Mouse (Mus musculus) monocyte, adult 5-6 weeks (primary cell): Measurements from ENCODE around the gene Rhbdl1. TPM values are rescaled to one million over a fixed set of nuclear protein-coding genes. Genes with fewer than 3 reads are reported as not detected.

Experiments used
- ATAC-seq: fragments of 153-309, 156-312 bp; replicated peaks from 2 replicates; pipeline ENCODE4 v1.8.0; 2017; ENCODE audit warnings: mild to moderate bottlenecking; ENCODE audit not compliant: low TSS enrichment, insufficient number of reproducible peaks, severe bottlenecking, poor library complexity, low FRiP score
- total RNA-seq: library from RNA; stranded (forward); fragments of 200-1000, 200-491, 200-594 nt; gene quantifications from 3 replicates; pipeline ENCODE4 v1.2.3, GENCODE M21; 2017

The Rhbdl1 gene
- total RNA-seq, 1 experiment from 2014 or later = not detected

DNA sequence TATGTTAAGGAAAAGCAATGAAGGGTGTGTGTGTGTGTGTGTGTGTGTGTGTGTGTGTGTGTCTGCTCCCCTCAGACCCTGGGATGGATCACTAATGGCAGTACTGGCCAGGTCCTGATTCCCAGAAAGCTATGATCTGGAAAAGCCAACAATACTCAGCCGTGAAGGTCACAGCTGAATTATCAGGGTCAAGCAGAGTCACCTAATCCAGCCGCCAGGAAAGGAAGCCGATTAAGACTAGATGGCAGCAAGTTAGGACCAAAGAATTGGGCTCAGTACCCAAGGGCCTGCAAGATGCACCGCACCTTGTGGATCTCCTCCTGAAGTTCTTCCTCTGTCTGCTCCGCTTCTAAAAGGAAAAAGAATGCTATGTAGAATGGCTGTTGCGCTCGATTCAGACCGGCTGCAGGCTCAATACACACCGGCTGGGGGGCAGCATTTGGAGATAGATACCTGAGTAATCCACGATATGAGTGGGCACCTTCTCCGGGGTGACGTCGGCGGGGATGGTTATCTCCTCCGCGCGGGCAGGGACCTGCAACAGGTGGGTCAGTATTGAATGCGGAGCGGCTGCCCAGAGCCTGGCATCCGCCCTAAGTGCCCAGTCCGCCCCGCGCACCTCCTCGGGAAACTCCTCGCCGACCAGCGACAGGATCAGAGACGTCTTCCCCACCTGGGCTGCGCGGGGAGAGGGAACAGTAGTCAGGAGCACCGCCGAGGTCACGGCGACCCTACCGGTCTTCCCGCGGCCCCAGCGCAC, 6.7 kb upstream of the Rhbdl1 start:
- no peak for ATAC-seq

DNA sequence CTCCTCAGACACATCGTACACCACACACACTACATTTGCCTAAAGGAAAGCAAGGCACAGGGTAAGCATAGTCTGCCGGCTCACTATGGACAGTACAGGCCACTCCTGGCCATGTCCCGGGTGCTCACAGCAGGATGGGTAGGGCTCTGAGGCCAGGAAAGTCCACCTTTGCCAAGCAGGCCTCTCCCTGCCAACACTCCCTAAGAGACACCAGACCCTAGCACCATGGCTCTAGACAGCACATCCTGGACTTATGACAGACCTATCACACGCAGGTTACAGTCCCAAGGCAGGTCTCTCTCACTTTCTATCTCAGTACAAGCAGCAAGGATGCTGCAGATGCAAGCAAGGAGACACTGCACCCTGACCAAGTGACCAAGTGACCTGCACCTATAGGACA, 6.0 kb upstream of the Rhbdl1 start:
- ATAC-seq = no peak

DNA sequence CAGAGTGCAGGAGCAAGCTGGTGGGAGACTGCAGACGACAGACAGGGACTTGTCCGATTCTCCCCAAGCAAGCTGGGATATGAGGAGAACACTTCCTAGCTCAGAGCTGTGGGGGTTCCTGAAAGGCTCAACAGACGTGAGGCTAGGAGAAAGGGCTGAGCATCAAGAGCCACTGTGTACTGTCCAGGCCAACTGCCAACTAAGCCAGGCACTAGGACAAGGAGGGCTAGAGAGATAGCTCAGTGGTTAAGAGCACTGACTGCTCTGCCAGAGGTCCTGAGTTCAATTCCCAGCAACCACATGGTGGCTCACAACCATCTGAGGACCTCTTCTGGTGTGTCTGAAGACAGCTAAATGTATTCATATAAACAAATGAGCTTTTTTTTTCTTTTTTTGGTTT, 5.4 kb upstream of the Rhbdl1 start:
- ATAC-seq = no peak

DNA sequence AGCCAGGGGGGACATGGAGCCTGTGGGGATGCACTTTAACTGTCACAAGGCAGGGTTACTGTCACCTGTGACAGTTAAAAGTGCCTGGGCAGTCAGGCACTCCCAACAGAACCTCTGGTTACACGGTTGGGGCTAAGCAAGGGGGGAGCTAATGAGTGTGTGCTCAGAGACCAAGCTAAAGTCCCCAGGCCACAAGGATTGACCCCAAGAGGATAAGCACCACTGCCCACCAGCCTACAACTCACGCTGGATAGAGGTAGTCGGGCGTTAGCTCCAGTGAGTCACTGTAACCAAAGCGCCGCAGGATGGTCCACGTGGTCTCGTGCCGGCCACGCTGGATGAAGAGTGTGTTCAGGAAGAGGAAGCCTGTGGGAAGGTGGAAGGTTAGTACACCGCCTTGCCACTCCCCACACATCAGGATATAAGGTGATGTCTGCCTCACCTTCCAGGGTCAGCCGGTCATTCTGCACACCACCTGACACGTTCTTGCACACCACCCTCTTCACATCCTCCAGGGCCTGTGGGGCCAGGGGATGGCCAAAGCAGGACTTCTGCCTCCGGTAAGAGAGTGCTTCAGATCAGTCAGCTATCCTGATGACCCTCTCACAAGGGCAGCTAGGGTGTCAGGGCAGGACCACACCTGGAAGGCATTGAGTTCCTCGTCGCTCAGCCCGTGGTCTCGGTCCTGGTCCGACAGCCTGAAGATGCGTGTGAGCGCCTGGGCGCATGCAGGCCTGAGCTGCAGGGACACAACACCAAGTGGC, 4.2 kb upstream of the Rhbdl1 start, which contains the start of gene Gm20683:
Gene Gm20683 (minus strand): TSS at position 647 of the 764 bp plus-strand sequence.
- ATAC-seq = no peak

DNA sequence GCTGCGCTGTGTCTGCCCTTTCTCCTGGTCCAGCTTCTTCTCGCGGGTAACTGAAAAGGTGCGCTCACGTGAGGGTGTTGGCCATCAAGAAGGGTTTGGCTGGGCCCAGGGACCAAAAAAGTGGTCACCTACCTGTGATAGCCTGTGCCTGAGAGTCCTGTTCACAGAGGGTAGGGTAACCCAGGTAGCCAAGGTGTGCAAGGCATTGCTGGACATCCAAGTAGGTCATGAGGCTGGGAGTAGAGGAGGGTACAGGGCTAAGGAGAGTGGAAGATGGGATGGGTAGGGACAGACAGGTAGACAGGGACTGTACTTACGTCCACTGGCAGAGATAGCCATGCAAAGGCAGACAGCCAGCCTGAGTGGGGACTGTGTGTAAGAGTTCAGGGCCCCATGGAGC, 3.4 kb upstream of the Rhbdl1 start:
- ATAC-seq = no peak

DNA sequence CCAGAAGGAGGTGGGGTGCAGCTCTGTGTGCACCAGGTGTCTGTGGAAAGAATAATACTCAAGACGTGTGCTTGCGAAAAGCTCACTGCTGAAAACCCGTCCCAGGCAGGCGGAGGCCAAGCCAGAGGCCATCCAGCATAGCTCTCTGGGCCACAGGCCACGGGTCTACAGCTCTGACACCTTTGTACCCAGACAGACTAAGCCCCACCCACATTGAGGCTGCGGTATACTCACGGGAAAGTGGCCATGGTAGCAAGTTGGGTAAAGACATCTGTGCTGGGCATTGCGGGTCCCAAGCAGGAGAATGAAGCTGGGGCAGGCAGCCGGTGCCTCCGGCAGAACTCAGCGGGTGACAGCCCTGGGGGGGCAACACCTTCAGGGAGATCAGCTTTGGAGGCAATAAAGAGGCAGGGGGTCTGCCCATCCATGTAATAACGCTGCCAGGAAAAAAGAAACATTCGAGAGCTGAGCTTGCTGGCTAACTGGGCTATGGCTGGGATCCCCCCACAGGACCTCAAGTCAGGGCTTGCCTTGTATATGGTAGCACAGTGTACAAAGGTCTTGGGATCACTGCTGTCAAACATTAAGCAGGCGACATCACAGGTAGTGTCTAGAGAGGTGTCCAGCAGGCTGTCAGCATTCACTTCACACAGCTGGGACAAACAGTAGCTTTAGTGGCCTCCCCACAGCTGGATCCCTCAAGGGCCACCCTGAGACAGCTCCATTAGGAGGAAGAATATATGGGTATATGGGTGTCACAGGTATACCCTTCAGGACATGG, 2.5 kb upstream of the Rhbdl1 start:
- no peak for ATAC-seq

DNA sequence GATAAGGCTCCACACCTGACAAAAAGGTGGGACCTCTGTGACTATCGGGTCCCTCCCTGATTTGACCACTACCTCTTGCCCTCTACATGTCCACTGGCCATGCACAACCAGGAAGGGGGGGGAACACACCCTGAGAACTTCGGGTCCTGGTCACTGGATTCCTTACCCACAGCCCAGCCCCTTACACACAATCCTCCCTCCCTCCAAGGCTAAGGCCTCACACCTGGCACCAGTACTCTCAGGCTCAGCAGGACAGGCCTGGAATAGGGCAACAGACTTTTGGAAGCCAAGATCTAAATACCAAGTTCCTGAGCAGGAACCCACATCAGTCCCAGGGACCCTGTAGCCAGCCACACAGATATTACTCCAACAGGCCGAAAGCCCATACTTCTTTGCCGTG, 1.8 kb upstream of the Rhbdl1 start:
- ATAC-seq = no peak

DNA sequence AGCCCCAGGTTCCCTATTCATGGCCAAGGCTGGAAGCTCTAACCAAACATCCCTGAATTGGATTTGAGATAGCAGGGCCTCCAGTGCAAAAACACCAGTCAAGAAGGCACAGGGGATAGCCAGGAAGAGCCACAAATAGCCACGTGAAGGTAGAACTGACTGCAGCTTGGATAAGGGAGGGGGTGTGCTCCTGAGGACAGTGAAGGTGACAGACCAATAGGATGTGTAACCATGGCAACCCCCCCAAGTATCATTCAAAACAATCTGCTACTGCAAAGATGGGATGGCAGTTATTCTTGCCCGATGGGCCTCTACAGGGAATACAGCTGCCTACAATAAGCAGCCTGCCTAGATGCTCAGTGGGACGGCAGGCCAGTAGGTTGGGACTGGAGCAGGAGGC, 438 bp upstream of the Rhbdl1 start:
- no peak for ATAC-seq

DNA sequence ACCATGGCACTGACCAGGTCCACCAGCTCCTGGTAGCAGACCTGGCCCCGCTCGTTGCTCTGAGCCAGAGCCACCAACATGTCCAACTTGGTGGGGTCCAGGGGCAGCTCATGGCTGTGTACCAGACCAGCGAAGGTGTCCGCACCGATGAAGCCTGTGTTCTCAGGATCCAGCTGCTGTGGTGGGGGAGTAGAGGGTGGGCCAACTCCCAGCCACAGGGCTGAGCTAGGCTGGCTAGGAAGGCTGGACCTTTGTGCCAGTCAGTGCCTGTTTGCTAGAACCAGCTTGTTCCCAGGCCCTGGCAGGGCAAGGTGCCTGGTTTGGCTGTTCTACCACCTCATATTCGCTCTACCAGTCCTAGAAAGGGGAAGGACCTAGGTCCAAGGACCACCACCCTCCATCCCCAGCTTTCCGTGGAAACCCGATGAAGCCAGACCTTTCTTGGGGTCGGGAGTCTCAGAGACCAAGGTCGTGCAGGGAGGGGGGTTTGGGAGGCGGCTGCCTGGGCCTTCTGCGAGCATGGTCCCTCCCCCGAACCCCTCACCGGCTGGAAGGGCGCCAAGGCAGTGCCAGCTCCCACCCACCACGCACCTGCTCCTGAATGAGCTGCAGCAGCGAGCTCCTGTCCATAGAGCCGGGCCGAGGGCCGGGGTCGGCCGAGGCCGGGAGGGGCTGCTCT, 559 bp downstream of the Rhbdl1 start:
- ATAC-seq = no peak

DNA sequence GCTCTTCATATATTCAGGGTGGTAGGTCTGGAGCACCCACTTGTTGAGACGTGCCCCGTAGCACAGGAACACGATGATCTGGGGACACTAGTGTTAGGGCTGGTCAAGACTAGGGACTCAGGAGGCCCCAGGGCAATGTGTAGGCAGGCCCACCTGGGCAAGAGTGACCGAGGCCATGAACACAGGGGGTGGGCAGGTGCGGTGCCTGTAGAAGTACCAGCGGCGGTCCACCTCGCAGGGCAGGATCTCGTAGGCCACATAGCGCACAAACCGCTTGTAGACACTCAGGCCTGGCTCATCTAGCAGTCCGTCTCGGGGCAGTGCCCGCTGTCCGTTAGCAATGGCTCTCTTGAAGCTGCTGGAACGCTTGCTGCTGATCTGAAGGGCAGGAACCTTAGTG, 1.3 kb downstream of the Rhbdl1 start:
- no peak for ATAC-seq

DNA sequence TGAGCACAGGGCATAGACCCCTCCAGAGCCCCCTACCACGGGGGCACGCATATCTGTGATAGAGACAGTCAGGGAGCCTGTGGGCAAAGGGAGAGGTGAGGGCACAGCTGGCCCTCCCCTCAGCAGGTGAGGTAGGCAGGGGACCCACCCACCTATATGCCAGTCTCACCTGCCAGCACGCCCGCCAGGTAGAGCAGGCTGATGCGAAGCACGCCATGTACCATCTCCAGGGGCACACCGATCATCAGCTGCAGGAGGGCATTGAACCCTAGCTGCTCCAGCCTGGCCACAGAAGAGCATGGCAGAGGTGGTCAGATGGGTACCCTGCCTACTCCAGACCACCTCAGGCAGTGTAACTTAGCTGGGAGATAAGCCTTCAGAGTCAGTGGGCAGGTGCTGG, 1.8 kb downstream of the Rhbdl1 start:
- no peak for ATAC-seq

DNA sequence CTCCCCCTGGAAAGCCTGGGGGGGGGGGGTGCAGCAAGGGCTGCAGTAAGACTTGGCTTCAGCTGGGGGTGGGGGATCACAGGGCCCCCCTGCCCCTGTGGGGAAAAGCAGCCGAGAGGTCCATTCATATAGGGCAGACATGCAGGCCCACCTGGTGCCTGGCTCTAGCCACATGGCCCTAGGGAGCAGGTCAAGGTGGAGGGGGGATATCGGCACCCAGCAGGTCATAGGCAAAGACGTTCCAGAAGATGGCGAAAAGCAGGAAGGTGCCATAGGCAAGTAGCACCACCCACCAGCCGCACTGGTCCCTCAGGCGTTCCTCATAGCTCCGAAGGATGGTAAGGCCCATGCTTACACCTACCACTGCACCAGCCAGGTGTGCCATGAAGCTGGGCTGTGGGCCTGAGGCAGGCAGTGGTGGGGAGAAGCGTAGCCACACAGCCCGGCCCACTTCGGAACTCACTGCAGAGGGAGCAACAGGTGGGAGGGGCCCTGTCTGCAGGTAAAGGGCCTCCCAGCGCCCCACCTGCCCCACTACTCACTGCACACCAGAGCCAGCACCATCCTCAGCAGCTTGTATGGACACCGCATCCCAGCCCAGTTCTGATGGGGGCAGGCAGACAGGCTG, 2.4 kb downstream of the Rhbdl1 start:
- ATAC-seq = no peak

DNA sequence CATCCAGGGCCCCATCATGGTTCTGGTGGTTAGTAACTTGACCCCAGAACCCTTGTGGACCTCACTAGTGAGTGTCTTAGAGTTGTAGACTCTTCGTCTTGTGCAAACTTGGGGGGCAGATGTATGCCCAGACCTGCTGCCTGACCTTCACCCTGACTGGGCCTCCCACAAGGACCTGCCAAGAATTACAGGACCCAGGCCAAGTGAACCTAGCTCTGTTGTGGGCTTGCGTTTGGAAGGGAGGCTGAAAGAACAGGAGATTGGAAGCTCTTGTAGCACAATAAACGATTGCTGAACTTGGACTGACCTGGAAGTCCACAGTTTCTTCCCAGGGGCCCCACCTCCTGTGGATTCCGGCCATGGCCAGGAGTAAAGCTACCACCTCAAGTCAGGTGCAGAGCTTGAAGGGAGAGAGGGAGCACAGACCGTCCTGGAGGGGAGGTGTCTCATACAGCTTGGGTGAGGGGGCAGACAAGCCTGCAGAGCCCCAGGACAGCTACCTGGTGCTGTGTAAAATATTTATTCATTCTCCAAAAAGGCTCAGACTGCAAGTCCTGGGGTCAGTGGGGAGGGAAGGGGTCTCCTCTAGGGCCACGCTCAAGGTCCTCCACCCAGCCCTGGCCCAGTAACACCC, 3.0 kb downstream of the Rhbdl1 start:
- ATAC-seq = no peak

DNA sequence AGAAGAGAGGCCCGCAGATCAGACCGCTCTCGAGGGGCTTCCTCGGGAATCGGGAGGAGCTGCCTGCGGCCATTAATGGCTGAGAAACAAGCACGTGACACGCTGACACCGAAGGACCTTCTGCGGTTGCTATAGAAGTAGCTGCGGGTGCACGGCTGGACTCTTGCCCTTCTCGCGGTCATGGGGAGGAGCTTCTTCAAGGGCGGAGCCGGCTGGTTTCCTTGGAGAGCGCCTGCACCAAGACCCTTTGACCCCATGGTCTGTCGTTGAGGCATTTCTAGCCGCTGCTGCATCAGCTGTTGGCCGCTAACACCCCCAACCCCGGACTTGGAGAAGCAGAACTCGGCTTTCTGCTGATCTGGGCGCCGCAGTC, 3.8 kb downstream of the Rhbdl1 start, which contains the start of gene Stub1:
Gene Stub1 (minus strand): TSS at position 114 of the 373 bp plus-strand sequence.
- ATAC-seq = peak; percentile 42

DNA sequence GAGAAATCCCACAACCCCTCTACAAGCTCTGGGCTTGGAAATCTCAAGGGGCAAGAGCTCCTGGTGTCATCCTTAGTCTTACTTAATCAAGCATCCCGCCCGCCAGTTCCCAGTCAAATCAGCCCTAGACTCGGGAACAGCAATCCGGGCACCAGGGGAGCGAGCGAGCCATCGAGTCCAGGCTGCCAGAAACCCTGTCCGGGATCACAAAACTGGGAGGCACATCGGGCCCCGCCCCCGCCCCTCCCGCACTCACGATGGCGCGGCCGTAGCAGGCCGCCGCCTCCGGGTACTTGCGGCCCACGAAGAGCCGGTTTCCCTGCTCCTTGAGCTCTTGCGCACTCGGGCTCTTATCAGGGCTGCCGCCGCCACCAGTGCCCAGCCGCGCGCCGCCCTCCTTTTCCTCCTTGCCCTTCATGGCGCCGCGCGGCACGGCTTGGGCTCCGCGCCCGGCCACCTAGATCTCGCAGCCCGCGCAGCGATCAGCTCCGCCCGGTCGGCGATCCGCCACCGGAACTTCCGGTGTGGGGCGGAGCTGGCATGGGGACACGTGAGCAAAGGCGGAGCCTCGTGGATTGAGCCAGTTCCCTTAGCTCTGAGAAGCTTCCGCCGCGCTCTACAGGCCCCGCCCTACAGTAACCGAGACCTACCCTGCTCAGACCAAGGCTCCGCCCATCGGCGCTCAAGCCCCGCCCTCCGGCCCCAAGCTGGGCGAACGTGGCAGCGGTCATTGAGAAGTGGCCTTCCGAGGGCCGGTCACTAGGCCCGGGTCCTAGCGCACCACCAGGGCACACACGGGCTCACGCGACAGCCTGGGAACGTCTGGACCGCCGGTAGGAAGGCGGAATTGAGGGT, 4.4 kb downstream of the Rhbdl1 start:
- ATAC-seq = peak; percentile 81

DNA sequence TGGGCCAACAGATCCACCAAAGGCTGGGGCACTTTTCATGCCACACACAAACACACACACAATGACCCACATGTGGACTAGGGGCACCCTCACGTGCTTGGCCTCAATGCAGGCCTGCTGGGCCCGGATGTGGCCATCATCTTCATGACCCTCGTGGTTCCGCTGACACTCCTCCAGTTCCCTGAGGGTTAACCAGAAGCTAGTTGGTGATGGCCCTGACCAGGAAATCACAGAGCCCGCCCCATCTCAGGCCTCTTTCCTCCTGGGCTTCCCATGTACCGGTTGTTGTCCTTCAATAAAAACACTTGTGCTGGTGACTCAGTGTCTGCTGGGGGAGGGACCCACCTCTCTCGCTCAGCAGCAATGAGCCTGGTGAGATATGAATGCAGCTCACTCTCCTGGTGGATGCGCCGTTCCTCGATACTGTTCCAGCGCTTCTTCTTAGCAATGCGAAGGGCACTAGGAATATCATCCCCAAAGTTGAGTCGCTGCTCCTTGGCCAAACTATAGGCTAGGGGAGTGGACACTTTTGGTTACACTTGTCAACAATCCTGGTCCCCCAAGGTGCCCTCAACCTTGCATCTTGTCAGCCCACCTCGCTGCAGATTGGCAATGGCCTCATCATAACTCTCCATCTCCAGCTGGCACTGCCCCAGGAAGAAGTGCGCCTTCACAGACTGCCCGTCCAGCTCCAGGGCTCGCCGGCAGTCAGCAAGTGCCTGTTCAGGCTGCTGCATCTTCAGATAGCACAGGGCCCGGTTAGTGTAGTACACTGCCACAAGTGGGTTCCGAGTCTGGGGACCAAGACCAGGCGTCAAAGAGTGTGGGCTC, 5.4 kb downstream of the Rhbdl1 start:
- no peak for ATAC-seq
